Mouse (Mus musculus) kidney, embryonic 16.5 days (tissue): Measurements from ENCODE around the gene Tnni1. TPM values are rescaled to one million over a fixed set of nuclear protein-coding genes. Genes with fewer than 3 reads are reported as not detected.

Experiments
- ATAC-seq: fragments of 200-750 bp; cut with Nextera tagmentation; 2 replicates; pipeline ENCODE4 v1.8.0; 2017; ENCODE audit warnings: moderate TSS enrichment; ENCODE audit not compliant: low FRiP score, low TSS enrichment
- H3K27ac ChIP-seq: fragments of 300-500 bp; sonication (generic); 2 replicates; pipeline ENCODE4 v1.5.1; 2014; ENCODE audit warnings: low read length
- H3K27me3 ChIP-seq: fragments of 300-500 bp; sonication (generic); 2 replicates; pipeline ENCODE4 v1.6.1; 2014; ENCODE audit warnings: low read length, control low read depth, mixed read lengths; ENCODE audit not compliant: insufficient read depth
- H3K36me3 ChIP-seq: fragments of 300-500 bp; sonication (generic); 2 replicates; pipeline ENCODE4 v1.6.1; 2014; ENCODE audit warnings: low read length, control low read depth, mixed read lengths; ENCODE audit not compliant: insufficient read depth
- H3K4me1 ChIP-seq: fragments of 300-500 bp; sonication (generic); 2 replicates; pipeline ENCODE4 v1.6.1; 2014; ENCODE audit warnings: low read length, control low read depth, mixed read lengths; ENCODE audit not compliant: insufficient read depth
- H3K4me2 ChIP-seq: fragments of 300-500 bp; sonication (generic); replicated peaks from 2 replicates; pipeline ENCODE4 v1.6.1; 2014; ENCODE audit warnings: low read depth, low read length
- H3K4me3 ChIP-seq: fragments of 300-500 bp; sonication (generic); 2 replicates; pipeline ENCODE4 v1.5.1; 2014; ENCODE audit warnings: mild to moderate bottlenecking, low read length
- H3K9ac ChIP-seq: fragments of 300-500 bp; sonication (generic); replicated peaks from 2 replicates; pipeline ENCODE4 v1.6.1; 2014; ENCODE audit warnings: low read length
- H3K9me3 ChIP-seq: fragments of 300-500 bp; sonication (generic); 2 replicates; pipeline ENCODE4 v1.6.1; 2016; ENCODE audit warnings: low read length, control low read depth
- WGBS: fragments of 180-500 bp; shearing (Covaris S2); extraction: QIAGEN DNeasy Blood & Tissue Kit; methylation state at CpG from one replicate; pipeline ENCODE4 v1.1.7; 2014; 5-methylcytosine and 5-hydroxymethylcytosine counted together
- polyA plus RNA-seq: library from polyadenylated mRNA; unstranded; fragments of >200 nt; fragmentation: Nextera tagmentation; extraction: Ambion mirVana; gene quantifications from 2 replicates; pipeline ENCODE4 v1.2.1, GENCODE M21; 2015

Tnni1 gene
- polyA plus RNA-seq, 1 experiment from 2014 or later, result 23.5 TPM

- Histone ChIP-seq H3K36me3 (no peaks in the 10 kb centered on the region), H3K4me3 (no peak overlapping the region), H3K9me3 (no peaks in the 10 kb centered on the region), H3K4me1 (peaks cover 55% of the 10 kb centered on the region), H3K27ac (no peak overlapping the region), H3K9ac (no peak overlapping the region; the same call in 1 of the 2 replicates), H3K4me2 (no peak overlapping the region), H3K27me3 (no peaks in the 10 kb centered on the region)
- no peak for ATAC-seq
- WGBS, result 20% methylated on average over 4 of the region's 4 CpGs
Observed at GRCm38 (mm10) chr1:135780649-135781048, 1.4 kb downstream of the Tnni1 start.

DNA sequence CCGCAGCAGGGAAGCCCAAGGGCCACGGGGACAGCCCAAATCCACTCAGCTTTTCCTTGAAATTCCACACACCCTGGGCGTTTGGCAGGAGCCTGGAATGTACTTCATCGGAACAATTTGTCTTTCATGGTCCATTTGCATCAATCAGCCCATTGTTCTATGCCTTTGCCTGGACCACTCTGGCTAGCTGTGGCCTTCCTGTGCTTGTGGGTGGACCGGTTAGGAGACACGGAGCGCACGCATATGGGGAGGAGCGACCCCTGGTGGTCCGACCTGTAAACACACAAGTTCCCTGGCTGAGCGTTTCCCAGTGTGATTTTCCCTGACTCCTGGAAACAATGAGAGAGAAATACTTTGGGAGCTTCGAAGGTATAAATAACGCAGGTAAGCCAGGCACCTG lies 2.0 kb downstream of the Tnni1 start:
- ATAC-seq, result no peak
- Histone ChIP-seq H3K36me3 (no peaks in the 10 kb centered on the region), H3K4me3 (no peak overlapping the region), H3K27me3 (no peaks in the 10 kb centered on the region), H3K27ac (no peak overlapping the region), H3K4me1 (peaks cover 49% of the 10 kb centered on the region), H3K4me2 (no peak overlapping the region), H3K9me3 (no peaks in the 10 kb centered on the region), H3K9ac (peak overlapping the region; percentile 34; the same call in 1 of the 2 replicates)
- 12% methylated on average over 13 of the region's 13 CpGs for WGBS

GRCm38 (mm10) chr1:135782816-135783215 lies 3.6 kb downstream of the Tnni1 start:
- no peak overlapping the region for H3K4me3 ChIP-seq
- no peaks in the 10 kb centered on the region for H3K36me3 ChIP-seq
- no peaks in the 10 kb centered on the region for H3K27me3 ChIP-seq
- no peak for ATAC-seq
- WGBS, result 61% methylated on average over 10 of the region's 10 CpGs
- no peak overlapping the region for H3K9ac ChIP-seq
- H3K4me2 ChIP-seq, result no peak overlapping the region
- H3K9me3 ChIP-seq, result no peaks in the 10 kb centered on the region
- H3K27ac ChIP-seq, result no peak overlapping the region
- H3K4me1 ChIP-seq, result peaks cover 36% of the 10 kb centered on the region

DNA sequence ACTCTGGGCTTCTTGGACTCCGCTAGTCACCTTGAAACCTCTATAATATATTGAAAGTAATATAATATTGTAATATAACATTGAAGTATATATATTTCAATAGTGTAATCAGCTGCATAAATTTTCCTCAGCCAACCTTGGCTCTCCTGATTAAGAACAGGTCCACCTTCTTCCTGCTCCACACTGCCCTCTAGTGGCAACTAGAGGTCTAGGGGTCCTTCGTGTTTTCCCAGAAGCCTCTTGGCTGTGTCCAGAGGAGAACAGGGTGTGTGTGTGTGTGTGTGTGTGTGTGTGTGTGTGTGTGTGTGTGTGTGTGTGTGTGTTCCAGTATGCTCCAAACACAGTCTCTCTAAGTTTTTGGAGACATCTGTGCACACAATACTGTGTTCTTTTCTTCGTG lies 8.6 kb downstream of the Tnni1 start:
- Histone ChIP-seq H3K9me3 (no peaks in the 10 kb centered on the region), H3K4me3 (no peak overlapping the region), H3K4me1 (peaks cover 16% of the 10 kb centered on the region), H3K27ac (no peak overlapping the region; the same call in 1 of the 2 replicates), H3K4me2 (no peak overlapping the region), H3K27me3 (no peaks in the 10 kb centered on the region), H3K9ac (no peak overlapping the region), H3K36me3 (no peaks in the 10 kb centered on the region)
- peak; percentile 17; the same call in 1 of the 2 replicates for ATAC-seq
- WGBS, result 46% methylated on average over 3 of the region's 3 CpGs

DNA sequence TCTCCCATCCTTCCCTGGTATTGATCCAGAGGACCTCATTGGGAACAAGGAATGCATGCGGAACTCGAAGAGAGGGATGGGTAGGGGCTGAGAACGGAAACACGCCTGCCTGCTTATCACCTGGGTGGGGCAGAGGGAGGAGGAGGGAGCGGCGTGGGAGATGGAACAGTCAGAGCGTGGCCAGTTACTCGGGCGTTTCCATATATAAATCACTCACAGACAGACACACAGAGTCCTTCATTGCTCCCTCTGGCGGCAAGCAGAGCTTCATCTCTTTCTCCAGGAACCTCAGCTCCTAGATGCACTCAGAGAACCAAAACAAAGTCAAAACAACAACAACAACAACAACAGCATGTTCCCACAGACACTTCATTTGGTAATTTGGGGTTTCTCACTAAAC lies 9.5 kb downstream of the Tnni1 start:
- Histone ChIP-seq H3K4me3 (peak overlapping the region; percentile 19; the same call in 1 of the 2 replicates), H3K4me1 (peaks cover 19% of the 10 kb centered on the region), H3K9me3 (no peaks in the 10 kb centered on the region), H3K27ac (peak overlapping the region; percentile 56; the same call in 1 of the 2 replicates), H3K4me2 (peak overlapping the region; percentile 40), H3K9ac (no peak overlapping the region), H3K27me3 (no peaks in the 10 kb centered on the region), H3K36me3 (no peaks in the 10 kb centered on the region)
- 3% methylated on average over 10 of the region's 10 CpGs for WGBS
- ATAC-seq, result peak; percentile 32; the same call in 1 of the 2 replicates

DNA sequence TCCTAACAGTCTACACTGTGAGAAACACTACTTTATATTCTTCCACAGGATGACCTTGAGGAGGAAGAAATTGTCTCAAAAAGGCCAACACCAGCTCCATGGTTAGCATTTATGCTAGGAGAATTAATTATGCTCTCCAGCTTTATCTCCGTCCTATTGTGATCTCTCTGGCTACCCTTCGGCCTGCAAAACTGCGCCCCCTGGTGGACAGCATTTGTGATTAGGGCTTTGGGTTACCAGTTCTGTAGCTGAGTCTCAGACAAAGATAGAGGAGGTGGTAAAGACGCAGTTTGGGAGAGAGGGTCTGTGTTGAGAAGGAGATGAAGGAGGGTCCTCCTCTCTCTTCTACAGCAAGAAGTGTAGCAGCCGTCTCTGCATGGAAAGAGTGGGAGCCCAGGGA lies 10.6 kb downstream of the Tnni1 start:
- Histone ChIP-seq H3K27ac (no peak overlapping the region), H3K9me3 (no peaks in the 10 kb centered on the region), H3K27me3 (no peaks in the 10 kb centered on the region), H3K36me3 (no peaks in the 10 kb centered on the region), H3K9ac (no peak overlapping the region), H3K4me2 (no peak overlapping the region), H3K4me1 (peaks cover 30% of the 10 kb centered on the region), H3K4me3 (no peak overlapping the region)
- 11% methylated on average over 5 of the region's 5 CpGs for WGBS
- ATAC-seq, result no peak

DNA sequence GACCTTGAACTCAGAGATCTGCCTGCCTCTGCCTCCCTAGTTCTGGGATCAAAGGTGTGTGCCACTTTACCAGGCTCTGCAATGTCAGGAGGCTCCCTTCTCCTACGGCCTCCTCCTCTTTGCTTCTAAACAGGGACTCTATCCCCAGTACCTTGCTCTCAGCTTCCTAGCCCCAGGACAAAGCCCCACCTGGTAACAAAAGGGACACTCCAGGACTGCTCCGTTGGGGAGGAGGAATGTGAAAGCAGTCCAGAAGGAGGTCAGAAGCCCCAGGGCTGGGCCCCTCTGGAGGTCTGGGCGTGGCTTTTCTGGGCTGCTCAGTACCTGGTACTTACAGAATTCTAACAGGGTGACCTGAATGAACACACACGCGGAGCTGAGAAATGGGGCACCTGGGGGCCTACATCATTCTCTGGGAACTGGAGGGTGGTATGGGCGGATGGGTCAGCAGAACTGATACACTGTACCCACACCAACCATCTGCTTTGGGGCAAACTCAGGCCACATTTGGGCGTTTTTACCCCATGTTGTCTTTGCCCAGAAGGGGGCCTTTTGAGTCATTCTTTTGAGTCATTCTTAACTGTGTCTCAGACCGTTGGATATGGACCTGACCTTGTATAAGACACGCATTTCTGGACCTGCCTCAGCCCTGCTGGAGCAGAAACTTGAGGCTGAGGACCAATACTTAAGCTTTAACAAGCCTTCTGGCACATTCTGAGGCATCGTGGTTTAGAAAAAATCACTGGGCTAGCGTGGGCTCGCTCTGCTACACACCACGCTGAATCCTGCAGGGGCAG lies 13.1 kb downstream of the Tnni1 start:
- Histone ChIP-seq H3K4me3 (no peak overlapping the region), H3K27ac (no peak overlapping the region; the same call in 1 of the 2 replicates), H3K4me2 (no peak overlapping the region), H3K9me3 (no peaks in the 10 kb centered on the region), H3K9ac (no peak overlapping the region), H3K27me3 (no peaks in the 10 kb centered on the region), H3K36me3 (no peaks in the 10 kb centered on the region), H3K4me1 (peaks cover 39% of the 10 kb centered on the region)
- no peak for ATAC-seq
- WGBS, result 66% methylated on average over 13 of the region's 13 CpGs

DNA sequence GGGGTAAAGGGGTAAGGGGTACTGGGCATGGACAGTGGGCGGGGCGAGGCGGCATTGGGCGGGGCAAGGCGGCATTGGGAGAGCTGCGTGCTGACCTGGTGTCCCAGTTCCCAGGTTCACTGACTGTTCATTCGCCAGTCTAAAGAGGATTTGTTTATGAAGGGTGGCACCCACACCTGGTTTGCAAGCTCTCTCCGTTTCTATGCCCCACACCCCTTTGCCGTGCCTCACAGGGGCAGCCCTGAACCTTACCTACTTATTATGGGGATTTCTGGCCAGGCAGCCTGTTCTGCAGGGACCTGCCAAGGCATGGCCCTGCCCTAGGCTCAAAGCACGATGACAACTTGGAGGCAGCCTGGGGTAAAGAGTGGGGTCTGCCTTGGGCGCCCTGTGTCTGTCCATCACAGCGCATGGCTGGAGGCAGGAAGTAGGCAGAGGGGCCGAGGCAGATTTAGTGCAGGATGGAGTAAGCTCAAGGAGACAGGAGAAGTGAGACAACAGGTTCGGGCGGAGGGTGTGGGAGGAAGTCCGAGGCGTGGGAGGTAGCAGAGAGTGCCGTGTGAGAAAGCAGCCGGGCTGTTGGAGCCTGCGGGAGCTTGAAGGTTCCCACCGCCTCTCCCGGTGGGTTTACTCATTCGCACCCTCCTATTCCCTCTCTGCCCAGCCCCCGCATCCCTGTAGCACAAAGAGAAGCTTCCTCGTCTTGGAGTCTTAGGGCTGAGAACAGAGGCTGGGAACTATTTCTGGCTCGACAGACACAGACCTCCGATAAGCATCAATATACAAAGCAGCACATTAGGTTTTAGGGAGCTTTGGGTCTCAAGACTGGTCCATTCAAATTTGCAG lies 14.4 kb downstream of the Tnni1 start:
- H3K4me2 ChIP-seq, result peak overlapping the region; percentile 56

DNA sequence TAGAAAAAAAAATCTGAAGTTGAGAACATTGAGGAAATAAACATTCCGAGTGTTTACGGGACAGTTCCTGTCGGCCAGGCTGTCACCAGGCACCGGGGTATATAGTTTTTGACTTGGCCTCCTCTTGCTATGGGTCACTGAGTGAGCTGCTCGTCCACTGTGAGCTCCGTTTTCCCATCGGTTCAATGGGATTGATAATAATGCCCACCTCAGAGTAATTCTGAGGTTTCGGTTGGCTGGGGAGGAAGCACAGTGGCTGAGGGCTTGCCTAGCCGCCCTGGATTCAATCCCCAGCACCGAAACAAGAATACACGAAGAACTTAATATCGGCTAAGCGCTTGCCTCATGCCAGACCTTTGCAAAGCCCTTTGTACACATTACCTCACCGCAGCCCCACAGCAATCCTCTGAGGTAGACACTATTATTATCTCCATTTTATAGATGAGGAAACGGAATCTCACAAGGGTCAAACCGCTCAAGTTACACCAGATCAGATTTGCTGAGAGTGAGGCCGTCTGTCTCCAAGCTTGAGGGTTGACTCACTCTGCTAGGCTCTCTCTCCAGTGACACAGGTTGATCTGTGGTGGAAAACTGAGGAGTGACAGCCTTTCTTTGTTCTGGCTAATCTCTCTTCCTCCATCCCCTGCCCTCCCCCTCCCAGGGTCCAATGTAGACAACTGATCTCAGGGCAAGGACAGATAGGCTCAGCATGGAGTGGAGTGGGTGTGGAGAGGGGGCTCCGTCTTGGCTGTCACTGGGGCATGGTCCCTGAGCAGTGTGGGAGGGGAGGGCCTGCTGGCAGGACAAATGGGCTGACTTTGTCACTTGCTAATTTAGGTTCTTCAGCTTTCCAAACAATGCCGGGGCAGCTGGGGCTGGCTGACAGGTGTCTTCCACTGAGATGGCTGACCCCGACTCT lies 15.2 kb downstream of the Tnni1 start:
- H3K4me3 ChIP-seq, result peak overlapping the region; percentile 28
- H3K9ac ChIP-seq, result peak overlapping the region; percentile 63
- WGBS, result 12% methylated on average over 20 of the region's 20 CpGs
- peak overlapping the region; percentile 56 for H3K4me2 ChIP-seq
- ATAC-seq, result peak; percentile 72
- H3K36me3 ChIP-seq, result no peaks in the 10 kb centered on the region
- H3K4me1 ChIP-seq, result peaks cover 35% of the 10 kb centered on the region
- H3K9me3 ChIP-seq, result no peaks in the 10 kb centered on the region
- no peaks in the 10 kb centered on the region for H3K27me3 ChIP-seq
- H3K27ac ChIP-seq, result peak overlapping the region; percentile 89

More for the DNA sequence above, 14.4 kb downstream of the Tnni1 start:
- Histone ChIP-seq H3K36me3 (no peaks in the 10 kb centered on the region), H3K27me3 (no peaks in the 10 kb centered on the region), H3K9me3 (no peaks in the 10 kb centered on the region), H3K4me3 (peak overlapping the region; percentile 28), H3K27ac (peak overlapping the region; percentile 89), H3K4me1 (peaks cover 34% of the 10 kb centered on the region), H3K9ac (peak overlapping the region; percentile 63)
- WGBS, result 8% methylated on average over 27 of the region's 27 CpGs
- peak; percentile 77 for ATAC-seq
